In genomic region chr6:114931212-114932115, GRCm38 (mm10) we compare ENCODE assay signal across 8 mouse cellular contexts. TPM values are rescaled to one million over a fixed set of nuclear protein-coding genes. Genes with fewer than 3 reads are reported as not detected.
DNase-seq lines count a peak whose midpoint lies in the region; ATAC-seq and TF ChIP-seq lines count a peak whose summit lies in the region.

No protein-coding gene starts in this region.

- H3K9ac ChIP-seq in intestine, embryonic 14.5 days (ENCODE audit: low read length), result no peak overlapping the region
- no peak overlapping the region for H3K9ac ChIP-seq in midbrain, postnatal 0 days (replicated peaks; ENCODE audit: low read length, poor library complexity, severe bottlenecking)

- no peak overlapping the region for H3K4me3 ChIP-seq in intestine, embryonic 14.5 days (ENCODE audit: low read depth, low read length)
- no peak overlapping the region for H3K4me3 ChIP-seq in midbrain, postnatal 0 days (ENCODE audit: low read depth, low read length)

- H3K36me3 ChIP-seq in intestine, embryonic 14.5 days (ENCODE audit: control insufficient read depth, insufficient read depth, low read length), result no peaks in the 10 kb centered on the region
- no peaks in the 10 kb centered on the region for H3K36me3 ChIP-seq in midbrain, postnatal 0 days (ENCODE audit: insufficient read depth, low read length)

- intact Hi-C loops in heart, postnatal 36 days (cut with DNase I), result no loop called here

- WGBS in intestine, embryonic 14.5 days, result 63% methylated on average over 28 of the region's 28 CpGs
- WGBS in midbrain, postnatal 0 days, result 48% methylated on average over 27 of the region's 28 CpGs

- H3K27ac ChIP-seq in intestine, embryonic 14.5 days (ENCODE audit: low read depth), result peak overlapping the region; percentile 33
- H3K27ac ChIP-seq in midbrain, postnatal 0 days (ENCODE audit: low read depth, low read length), result no peak overlapping the region

- no peak for TF ChIP-seq CTCF in midbrain, postnatal 0 days (IDR thresholded peaks at IDR 0.05)

- no peaks in the 10 kb centered on the region for H3K9me3 ChIP-seq in intestine, embryonic 14.5 days (ENCODE audit: control insufficient read depth, low read length)
- H3K9me3 ChIP-seq in midbrain, postnatal 0 days (ENCODE audit: low read length), result no peaks in the 10 kb centered on the region

- ATAC-seq in intestine, embryonic 14.5 days (replicated peaks; ENCODE audit: low FRiP score, low TSS enrichment, low read depth), result no peak
- ATAC-seq in midbrain, postnatal 0 days (ENCODE audit: low FRiP score), result no peak

- no peaks in the 10 kb centered on the region for H3K27me3 ChIP-seq in intestine, embryonic 14.5 days (replicated peaks; ENCODE audit: control insufficient read depth, insufficient read depth, low read length)
- no peaks in the 10 kb centered on the region for H3K27me3 ChIP-seq in midbrain, postnatal 0 days (ENCODE audit: insufficient read depth, low read length)

- peaks cover 10% of the 10 kb centered on the region for H3K4me1 ChIP-seq in intestine, embryonic 14.5 days (replicated peaks; ENCODE audit: control insufficient read depth, insufficient read depth, low read length)
- H3K4me1 ChIP-seq in midbrain, postnatal 0 days (ENCODE audit: insufficient read depth, low read length), result no peaks in the 10 kb centered on the region

- peak; percentile 93 for DNase-seq in heart, adult 11 months
- no peak for DNase-seq in heart, postnatal 36 days
- DNase-seq in urinary bladder, postnatal 25 days (ENCODE audit: low spot score), result peak; percentile 26
- no peak for DNase-seq in urinary bladder, postnatal 4 days (ENCODE audit: low spot score in 2 of 2)
- DNase-seq in intestine, embryonic 14.5 days (ENCODE audit: low spot score), result no peak
- DNase-seq in midbrain, postnatal 0 days (ENCODE audit: low spot score), result peak; percentile 65
- DNase-seq in frontal cortex, postnatal 25 days (ENCODE audit: low spot score in 2 of 2), result no peak
- DNase-seq in left cerebral cortex, adult 8-10 months (ENCODE audit: low spot score in 2 of 2), result no peak

- H3K4me2 ChIP-seq in intestine, embryonic 14.5 days (ENCODE audit: low read length), result no peak overlapping the region
- H3K4me2 ChIP-seq in midbrain, postnatal 0 days (ENCODE audit: low read depth, low read length, poor library complexity, severe bottlenecking), result peak overlapping the region; percentile 29

RNA-seq across cellular contexts. Expression of gene Vgll4, which starts 38.3 kb away (rescaled TPM):
- total RNA-seq in heart, postnatal 36 days (2021), result 10 to 100 TPM; 20.6 to 23.1 TPM
- 72.0 and 82.9 TPM in 2 replicates for polyA plus RNA-seq in intestine, embryonic 14.5 days (2014; fragmentation: Nextera tagmentation; extraction: Ambion mirVana)
- total RNA-seq in midbrain, postnatal 0 days (2014; rRNA removed), result 43.7 and 58.5 TPM in 2 replicates
- polyA plus RNA-seq in midbrain, postnatal 0 days (2015; fragmentation: Nextera tagmentation; extraction: Ambion mirVana), result 36.0 and 40.7 TPM in 2 replicates
- total RNA-seq in left cerebral cortex, adult 8-10 months (2022), result 10 to 100 TPM; 59.0 to 76.6 (median 62.4) TPM

Comparison
In these comparisons a context has a peak if more than half of its experiments do, and no peak if none do; other contexts are left out.
1. DNase-seq: peak in heart, adult 11 months (single experiment), urinary bladder, postnatal 25 days (single experiment) and midbrain, postnatal 0 days (single experiment); none in heart, postnatal 36 days (0 of 2), urinary bladder, postnatal 4 days (0 of 2), intestine, embryonic 14.5 days (single experiment), frontal cortex, postnatal 25 days (0 of 2) and left cerebral cortex, adult 8-10 months (0 of 2).